Mouse (Mus musculus): ENCODE measurements around the gene Grik4. TPM values are rescaled to one million over a fixed set of nuclear protein-coding genes. Genes with fewer than 3 reads are reported as not detected.
"Not testable (repeated sequence)": the region's sequence is repeated elsewhere in the genome, so short reads cannot be mapped to it uniquely, and the experiment has no call there.

The Grik4 gene
- total RNA-seq, 2 experiments from 2014 or later = 17.7 to 18.3 TPM

- no peak for DNase-seq (ENCODE audit: extremely low spot score in 1 of 2, low spot score in 2 of 2)
- Histone ChIP-seq H3K27ac (no peak overlapping the region), H3K4me3 (no peak overlapping the region)
- no peak for TF ChIP-seq CTCF (IDR thresholded peaks at IDR 0.05)
- intact Hi-C loops (cut with DNase I) = no loop called here
Observed at GRCm38 (mm10) chr9:42791346-42791745, 152.9 kb downstream of the Grik4 start.

- Histone ChIP-seq H3K4me3 (no peak overlapping the region), H3K27ac (no peak overlapping the region)
- intact Hi-C loops (cut with DNase I) = loop anchor here (1.0 kb wide), 1 partner anchor 156 kb away; the partner anchor contains the start of gene Grik4
- DNase-seq (ENCODE audit: extremely low spot score in 1 of 2, low spot score in 2 of 2) = peak in 1 of 2 experiments; percentile 58
- peak; percentile 67 for TF ChIP-seq CTCF (IDR thresholded peaks at IDR 0.05)
Observed at GRCm38 (mm10) chr9:42788471-42788870, 155.8 kb downstream of the Grik4 start.

GRCm38 (mm10) chr9:42786882-42787281 is 157.4 kb downstream of the Grik4 start:
- Histone ChIP-seq H3K4me3 (no peak overlapping the region), H3K27ac (no peak overlapping the region)
- intact Hi-C loops (cut with DNase I) = no loop called here
- no peak for TF ChIP-seq CTCF (IDR thresholded peaks at IDR 0.05)
- DNase-seq (ENCODE audit: extremely low spot score in 1 of 2, low spot score in 2 of 2) = no peak

- no peak for TF ChIP-seq CTCF (IDR thresholded peaks at IDR 0.05)
- H3K27ac ChIP-seq = no peak overlapping the region
- intact Hi-C loops (cut with DNase I) = no loop called here
Observed at GRCm38 (mm10) chr9:42786286-42786685, 158.0 kb downstream of the Grik4 start.

GRCm38 (mm10) chr9:42785173-42785830 is 159.0 kb downstream of the Grik4 start:
- Histone ChIP-seq H3K27ac (no peak overlapping the region), H3K4me3 (no peak overlapping the region)
- intact Hi-C loops (cut with DNase I) = no loop called here
- DNase-seq (ENCODE audit: extremely low spot score in 1 of 2, low spot score in 2 of 2) = no peak
- no peak for TF ChIP-seq CTCF (IDR thresholded peaks at IDR 0.05)

More at GRCm38 (mm10) chr9:42786286-42786685, 158.0 kb downstream of the Grik4 start:
- no peak for DNase-seq (ENCODE audit: extremely low spot score in 1 of 2, low spot score in 2 of 2)
- no peak overlapping the region for H3K4me3 ChIP-seq

- no peak overlapping the region for H3K27ac ChIP-seq
- intact Hi-C loops (cut with DNase I) = no loop called here
- no peak for DNase-seq (ENCODE audit: extremely low spot score in 1 of 2, low spot score in 2 of 2)
- no peak overlapping the region for H3K4me3 ChIP-seq
- no peak for TF ChIP-seq CTCF (IDR thresholded peaks at IDR 0.05)
Observed at GRCm38 (mm10) chr9:42783248-42783903, 160.9 kb downstream of the Grik4 start.

GRCm38 (mm10) chr9:42778471-42779263 is 165.6 kb downstream of the Grik4 start:
- DNase-seq (ENCODE audit: extremely low spot score in 1 of 2, low spot score in 2 of 2); intact Hi-C loops (cut with DNase I); H3K4me3 ChIP-seq; H3K27ac ChIP-seq: not testable (repeated sequence)

GRCm38 (mm10) chr9:42777913-42778312 is 166.4 kb downstream of the Grik4 start:
- no peak for TF ChIP-seq CTCF (IDR thresholded peaks at IDR 0.05)
- H3K4me3 ChIP-seq = no peak overlapping the region
- no peak overlapping the region for H3K27ac ChIP-seq
- intact Hi-C loops (cut with DNase I) = no loop called here
- DNase-seq (ENCODE audit: extremely low spot score in 1 of 2, low spot score in 2 of 2) = no peak

GRCm38 (mm10) chr9:42776804-42777203 is 167.5 kb downstream of the Grik4 start:
- TF ChIP-seq CTCF (IDR thresholded peaks at IDR 0.05) = no peak
- H3K4me3 ChIP-seq = no peak overlapping the region
- H3K27ac ChIP-seq = no peak overlapping the region
- DNase-seq (ENCODE audit: extremely low spot score in 1 of 2, low spot score in 2 of 2) = no peak
- intact Hi-C loops (cut with DNase I) = no loop called here

GRCm38 (mm10) chr9:42764823-42765560 is 179.3 kb downstream of the Grik4 start:
- Histone ChIP-seq H3K27ac (peak overlapping the region; percentile 40; the same call in 1 of the 2 replicates), H3K4me3 (no peak overlapping the region)
- DNase-seq (ENCODE audit: extremely low spot score in 1 of 2, low spot score in 2 of 2) = no peak
- intact Hi-C loops (cut with DNase I) = no loop called here
- no peak for TF ChIP-seq CTCF (IDR thresholded peaks at IDR 0.05)

- no peak overlapping the region for H3K4me3 ChIP-seq
- no peak overlapping the region for H3K27ac ChIP-seq
- TF ChIP-seq CTCF (IDR thresholded peaks at IDR 0.05) = peak; percentile 22
- DNase-seq (ENCODE audit: extremely low spot score in 1 of 2, low spot score in 2 of 2) = no peak
- intact Hi-C loops (cut with DNase I) = no loop called here
Observed at GRCm38 (mm10) chr9:42758682-42759205, 185.5 kb downstream of the Grik4 start.

All from left cerebral cortex, adult 2 months (tissue).